11 mouse cellular contexts compared by ENCODE assay signal in genomic region chr4:141488670-141489069, GRCm38 (mm10). TPM values are rescaled to one million over a fixed set of nuclear protein-coding genes. Genes with fewer than 3 reads are reported as not detected.
DNase-seq lines count a peak whose midpoint lies in the region; ATAC-seq and TF ChIP-seq lines count a peak whose summit lies in the region.
"Had no signal": no experiment of that assay in that cellular context is flagged by ENCODE, and none has a peak within 500 bp of the region (broad histone marks: within the 10 kb centered on the region; RNA-seq: fewer than 3 reads in every experiment).

No protein-coding gene starts in this region.

- H3K27ac ChIP-seq in kidney, embryonic 14.5 days (ENCODE audit: low read depth, low read length), result no peak overlapping the region
- H3K27ac ChIP-seq in MEL (ENCODE audit: control insufficient read depth, low read depth, low read length), result no peak overlapping the region
- H3K27ac ChIP-seq: embryonic facial prominence, embryonic 12.5 days had no signal

- H3K4me3 ChIP-seq in kidney, embryonic 14.5 days (ENCODE audit: low read length), result no peak overlapping the region
- H3K4me3 ChIP-seq in MEL (ENCODE audit: control insufficient read depth in 1 of 2, insufficient read depth in 1 of 2, low read depth in 2 of 2, low read length in 2 of 2), result no peak overlapping the region
- H3K4me3 ChIP-seq: embryonic facial prominence, embryonic 12.5 days had no signal

- no peaks in the 10 kb centered on the region for H3K9me3 ChIP-seq in kidney, embryonic 14.5 days (ENCODE audit: control insufficient read depth, low read length)
- H3K9me3 ChIP-seq in MEL (replicated peaks; ENCODE audit: insufficient read depth, low read length), result no peaks in the 10 kb centered on the region
- H3K9me3 ChIP-seq: embryonic facial prominence, embryonic 12.5 days had no signal

- 92% methylated on average over 4 of the region's 4 CpGs for WGBS in kidney, embryonic 14.5 days

- no peaks in the 10 kb centered on the region for H3K4me1 ChIP-seq in kidney, embryonic 14.5 days (ENCODE audit: control insufficient read depth, insufficient read depth, low read length)
- H3K4me1 ChIP-seq in MEL (ENCODE audit: control insufficient read depth in 1 of 2, insufficient read depth in 2 of 2, low read length in 2 of 2), result no peaks in the 10 kb centered on the region
- H3K4me1 ChIP-seq: embryonic facial prominence, embryonic 12.5 days had no signal

- no peak overlapping the region for H3K9ac ChIP-seq in kidney, embryonic 14.5 days (ENCODE audit: low read depth, low read length)
- H3K9ac ChIP-seq in MEL (ENCODE audit: control insufficient read depth, low read depth, low read length, poor library complexity, severe bottlenecking), result no peak overlapping the region
- H3K9ac ChIP-seq: embryonic facial prominence, embryonic 12.5 days had no signal

- no peak for TF ChIP-seq EP300 in MEL (IDR thresholded peaks at IDR 0.05; ENCODE audit: low read depth in 1 of 2, low read length in 2 of 2)

- no peaks in the 10 kb centered on the region for H3K79me2 ChIP-seq in MEL (ENCODE audit: control insufficient read depth, insufficient read depth, low read length, poor library complexity)

- TF ChIP-seq RAD21 in MEL (IDR thresholded peaks at IDR 0.05; ENCODE audit: low read depth, low read length), result peak; percentile 47

- H3K27me3 ChIP-seq in kidney, embryonic 14.5 days (ENCODE audit: control insufficient read depth, insufficient read depth, low read length), result no peaks in the 10 kb centered on the region
- H3K27me3 ChIP-seq in MEL (ENCODE audit: control insufficient read depth in 1 of 2, insufficient read depth in 2 of 2, low read length in 2 of 2), result no peaks in the 10 kb centered on the region
- H3K27me3 ChIP-seq: embryonic facial prominence, embryonic 12.5 days had no signal

- intact Hi-C loops in heart, postnatal 10 days (cut with DNase I), result loop anchor here (5.0 kb wide), 1 partner anchor 69 kb away; no protein-coding TSS in a partner anchor

- H3K36me3 ChIP-seq in kidney, embryonic 14.5 days (ENCODE audit: control insufficient read depth, insufficient read depth, low read length), result peaks cover 95% of the 10 kb centered on the region
- peaks cover 0 to 13% of the 10 kb centered on the region in 2 experiments; a peak in 2 of 4 replicates for H3K36me3 ChIP-seq in MEL (ENCODE audit: control insufficient read depth in 1 of 2, insufficient read depth in 2 of 2, low read length in 2 of 2)

- ATAC-seq in kidney, embryonic 14.5 days (ENCODE audit: low FRiP score, low TSS enrichment), result no peak
- ATAC-seq in megakaryocyte progenitor cell, adult 5-6 weeks (replicated peaks; ENCODE audit: poor library complexity), result peak; percentile 80

- peak; percentile 43 to 69 (median 61) for TF ChIP-seq CTCF in MEL (IDR thresholded peaks at IDR 0.05 in 2 of 3, conservative IDR thresholded peaks at IDR 0.05 in 1 of 3; ENCODE audit: control insufficient read depth in 1 of 3, insufficient read depth in 1 of 3, low read depth in 2 of 3, low read length in 3 of 3, poor library complexity in 1 of 3, severe bottlenecking in 1 of 3)

- H3K4me2 ChIP-seq in kidney, embryonic 14.5 days (replicated peaks; ENCODE audit: low read depth, low read length), result no peak overlapping the region
- H3K4me2 ChIP-seq: embryonic facial prominence, embryonic 12.5 days had no signal

- peak; percentile 52 to 56 for DNase-seq in kidney, postnatal 4 days
- DNase-seq in CD4-positive helper T cell, adult 2 months (ENCODE audit: low read depth, low spot score), result peak; percentile 31
- DNase-seq in MEL (ENCODE audit: low read depth, low spot score), result peak; percentile 28
- DNase-seq in right cerebral cortex, postnatal 4 days, result no peak
- no peak for DNase-seq in heart, postnatal 10 days
- DNase-seq: adrenal gland, postnatal 25 days; gastrocnemius, postnatal 14 days had no signal

- TF ChIP-seq POLR2A in MEL (IDR thresholded peaks at IDR 0.05; ENCODE audit: control insufficient read depth in 1 of 2, insufficient read depth in 1 of 2, low read depth in 1 of 2, low read length in 2 of 2, poor library complexity in 1 of 2), result no peak

TF ChIP-seq in MEL, 35 proteins besides CTCF, POLR2A, EP300 and RAD21:
- peak; percentile 50 for TF ChIP-seq SMC3 (IDR thresholded peaks at IDR 0.05; ENCODE audit: low read depth, low read length)
- no peak for TF ChIP-seq SIN3A (IDR thresholded peaks at IDR 0.05; ENCODE audit: low read length)
- TF ChIP-seq ZC3H11A (IDR thresholded peaks at IDR 0.05; ENCODE audit: low read depth, low read length), result peak; percentile 41
- no peak for TF ChIP-seq CHD1 (IDR thresholded peaks at IDR 0.05; ENCODE audit: low read depth, low read length)
- no peak for TF ChIP-seq UBTF (IDR thresholded peaks at IDR 0.05; ENCODE audit: borderline replicate concordance, insufficient read depth, low read depth, low read length)
TF ChIP-seq in MEL: peak in this region for 2.

RNA-seq across cellular contexts. Expression of gene Zbtb17, which starts 44.2 kb away (rescaled TPM):
- polyA plus RNA-seq in kidney, embryonic 14.5 days (2014; fragmentation: Nextera tagmentation; extraction: Ambion mirVana), result 28.0 and 37.3 TPM in 2 replicates
- 32.3 and 36.4 TPM in 2 replicates for total RNA-seq in MEL (2012; rRNA removed)
- polyA plus RNA-seq in MEL (2012; ENCODE audit: insufficient read depth in 1 of 2, insufficient read length in 2 of 2, low read depth in 1 of 2, low replicate concordance in 2 of 2, missing spikeins in 1 of 2), result 10 to 100 TPM in 1 of 2 experiments, not detected in 1; 63.2 TPM
- total RNA-seq in megakaryocyte progenitor cell, adult 5-6 weeks (2015), result 12.0 and 14.0 TPM in 2 replicates
- total RNA-seq in megakaryocyte progenitor cell, adult 5-6 weeks (2017), result 15.2 and 21.3 TPM in 2 replicates
- total RNA-seq in heart, postnatal 10 days (2021), result 10 to 100 TPM; 18.0 to 21.9 TPM

RNA-seq across cellular contexts. Expression of gene Spen, which starts 49.7 kb away (rescaled TPM):
- 13.1 and 19.3 TPM in 2 replicates for polyA plus RNA-seq in kidney, embryonic 14.5 days (2014; fragmentation: Nextera tagmentation; extraction: Ambion mirVana)
- 11.9 and 12.6 TPM in 2 replicates for total RNA-seq in MEL (2012; rRNA removed)
- polyA plus RNA-seq in MEL (2012; ENCODE audit: insufficient read depth in 1 of 2, insufficient read length in 2 of 2, low read depth in 1 of 2, low replicate concordance in 2 of 2, missing spikeins in 1 of 2), result 100 to 1,000 TPM in 1 of 2 experiments, 10 to 100 TPM in 1; 46.9 to 102 TPM
- total RNA-seq in megakaryocyte progenitor cell, adult 5-6 weeks (2015), result 28.4 and 35.6 TPM in 2 replicates
- 22.8 and 29.0 TPM in 2 replicates for total RNA-seq in megakaryocyte progenitor cell, adult 5-6 weeks (2017)
- total RNA-seq in heart, postnatal 10 days (2021), result 10 to 100 TPM; 32.1 to 34.2 TPM

RNA-seq across cellular contexts. Expression of gene Srarp, which starts 52.8 kb away (rescaled TPM):
- polyA plus RNA-seq in kidney, embryonic 14.5 days (2014; fragmentation: Nextera tagmentation; extraction: Ambion mirVana), result not detected in 2 replicates
- not detected in 2 replicates for total RNA-seq in MEL (2012; rRNA removed)
- polyA plus RNA-seq in MEL (2012; ENCODE audit: insufficient read depth in 1 of 2, insufficient read length in 2 of 2, low read depth in 1 of 2, low replicate concordance in 2 of 2, missing spikeins in 1 of 2), result not detected
- not detected in 2 replicates for total RNA-seq in megakaryocyte progenitor cell, adult 5-6 weeks (2015)
- not detected in 2 replicates for total RNA-seq in megakaryocyte progenitor cell, adult 5-6 weeks (2017)
- not detected for total RNA-seq in heart, postnatal 10 days (2021)
- total RNA-seq: adrenal gland, postnatal 25 days; gastrocnemius, postnatal 14 days had no signal
- polyA plus RNA-seq: embryonic facial prominence, embryonic 12.5 days; limb, embryonic 11.5 days had no signal

Comparison
In these comparisons a context has a peak if more than half of its experiments do, and no peak if none do; other contexts are left out.
1. DNase-seq: peak in kidney, postnatal 4 days (2 of 2), CD4-positive helper T cell, adult 2 months (single experiment) and MEL (single experiment); none in right cerebral cortex, postnatal 4 days (single experiment) and heart, postnatal 10 days (0 of 2).